Mouse (Mus musculus) brain, embryonic 14.5 days (tissue): ENCODE measurements at regions not wholly inside any gene's neighbourhood (a gene's known extent, or its start where the extent isn't known, plus 50 kb on each side); places are given as distances from the start of the nearest gene placed in this dataset.

Source experiments
- CTCF ChIP-seq: fragments of 200-500 bp; IDR thresholded peaks from 2 replicates; pipeline ENCODE4 v1.5.1; 2012; ENCODE audit warnings: inconsistent platforms, mild to moderate bottlenecking, moderate library complexity, borderline replicate concordance; ENCODE audit not compliant: insufficient read depth, insufficient read length; ENCODE audit errors: extremely low read depth
- POLR2A ChIP-seq: fragments of 200-500 bp; IDR thresholded peaks from 2 replicates; pipeline ENCODE4 v1.6.1; 2012; ENCODE audit warnings: mild to moderate bottlenecking, inconsistent platforms, borderline replicate concordance; ENCODE audit not compliant: poor library complexity, insufficient read depth, insufficient read length, severe bottlenecking; ENCODE audit errors: extremely low read depth

GRCm38 (mm10) chr3:47863591-47863990 is 1415.6 kb upstream of the Pabpc4l start:
- TF ChIP-seq POLR2A = no peak
- no peak for TF ChIP-seq CTCF
